Mouse (Mus musculus): ENCODE results near the gene Osmr. TPM values are rescaled to one million over a fixed set of nuclear protein-coding genes. Genes with fewer than 3 reads are reported as not detected.
"Not testable (repeated sequence)": the region's sequence is repeated elsewhere in the genome, so short reads cannot be mapped to it uniquely, and the experiment has no call there.

The Osmr gene
- polyA plus RNA-seq, 1 experiment from 2014 or later, result 0.72 TPM

GRCm38 (mm10) chr15:6857270-6857905, 17.4 kb downstream of the Osmr start:
- no peak overlapping the region for H3K27ac ChIP-seq (replicated peaks; ENCODE audit: low read depth, low read length)
- H3K4me3 ChIP-seq (ENCODE audit: low read depth, low read length), result no peak overlapping the region
- no peaks in the 10 kb centered on the region for H3K4me1 ChIP-seq (ENCODE audit: control insufficient read depth, insufficient read depth, low read length)
- no peak for DNase-seq (ENCODE audit: low spot score)
- ATAC-seq (ENCODE audit: insufficient number of reproducible peaks, low FRiP score, low TSS enrichment, low read depth), result no peak
- no peak overlapping the region for H3K4me2 ChIP-seq (ENCODE audit: low read depth, severe bottlenecking)
- H3K27me3 ChIP-seq (ENCODE audit: control insufficient read depth, insufficient read depth, low read length), result no peaks in the 10 kb centered on the region
- WGBS, result 87% methylated on average over 9 of the region's 9 CpGs
- no peaks in the 10 kb centered on the region for H3K36me3 ChIP-seq (ENCODE audit: control insufficient read depth, insufficient read depth, low read length)
- H3K9ac ChIP-seq (ENCODE audit: low read length), result no peak overlapping the region
- no peaks in the 10 kb centered on the region for H3K9me3 ChIP-seq (ENCODE audit: control insufficient read depth, low read length)

- Histone ChIP-seq H3K36me3 (ENCODE audit: control insufficient read depth, insufficient read depth, low read length) (no peaks in the 10 kb centered on the region), H3K9me3 (ENCODE audit: control insufficient read depth, low read length) (no peaks in the 10 kb centered on the region), H3K4me3 (ENCODE audit: low read depth, low read length) (no peak overlapping the region), H3K27ac (replicated peaks; ENCODE audit: low read depth, low read length) (no peak overlapping the region), H3K27me3 (ENCODE audit: control insufficient read depth, insufficient read depth, low read length) (no peaks in the 10 kb centered on the region), H3K9ac (ENCODE audit: low read length) (no peak overlapping the region), H3K4me2 (ENCODE audit: low read depth, severe bottlenecking) (no peak overlapping the region), H3K4me1 (ENCODE audit: control insufficient read depth, insufficient read depth, low read length) (no peaks in the 10 kb centered on the region)
- DNase-seq (ENCODE audit: low spot score), result no peak
- no peak for ATAC-seq (ENCODE audit: insufficient number of reproducible peaks, low FRiP score, low TSS enrichment, low read depth)
- 86% methylated on average over 1 of the region's 1 CpGs for WGBS
These were observed 24.9 kb downstream of the Osmr start for GRCm38 (mm10) chr15:6849851-6850250.

DNA sequence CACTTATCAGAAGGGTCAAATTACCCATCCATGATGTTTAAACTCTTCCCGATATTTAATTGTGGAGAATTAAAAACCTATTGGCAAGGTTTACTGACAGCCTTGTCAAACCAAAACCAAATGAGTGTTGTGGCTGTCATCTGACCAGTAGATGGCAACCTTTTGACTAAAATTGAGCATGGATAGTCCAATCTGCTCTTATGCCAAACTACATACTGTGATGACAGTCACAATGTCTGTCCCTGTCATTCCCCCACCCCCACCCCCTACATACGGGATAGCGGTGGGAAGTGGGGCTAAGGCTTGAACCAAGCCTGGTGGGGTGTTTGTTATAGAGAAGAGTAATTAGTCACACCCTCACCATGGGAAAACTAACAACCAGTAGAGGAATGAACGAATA, 34.6 kb downstream of the Osmr start:
- WGBS, result 59% methylated on average over 4 of the region's 4 CpGs
- Histone ChIP-seq H3K4me3 (ENCODE audit: low read depth, low read length) (no peak overlapping the region), H3K27me3 (ENCODE audit: control insufficient read depth, insufficient read depth, low read length) (no peaks in the 10 kb centered on the region), H3K9ac (ENCODE audit: low read length) (no peak overlapping the region), H3K4me2 (ENCODE audit: low read depth, severe bottlenecking) (no peak overlapping the region), H3K4me1 (ENCODE audit: control insufficient read depth, insufficient read depth, low read length) (no peaks in the 10 kb centered on the region), H3K27ac (replicated peaks; ENCODE audit: low read depth, low read length) (no peak overlapping the region), H3K36me3 (ENCODE audit: control insufficient read depth, insufficient read depth, low read length) (no peaks in the 10 kb centered on the region), H3K9me3 (ENCODE audit: control insufficient read depth, low read length) (no peaks in the 10 kb centered on the region)
- no peak for DNase-seq (ENCODE audit: low spot score)
- no peak for ATAC-seq (ENCODE audit: insufficient number of reproducible peaks, low FRiP score, low TSS enrichment, low read depth)

- no peaks in the 10 kb centered on the region for H3K9me3 ChIP-seq (ENCODE audit: control insufficient read depth, low read length)
- WGBS, result 91% methylated on average over 4 of the region's 4 CpGs
- ATAC-seq (ENCODE audit: insufficient number of reproducible peaks, low FRiP score, low TSS enrichment, low read depth), result no peak
These were observed 59.0 kb downstream of the Osmr start for GRCm38 (mm10) chr15:6815807-6816206.

GRCm38 (mm10) chr15:6801212-6801611, 73.6 kb downstream of the Osmr start:
- not testable (repeated sequence) for H3K9me3 ChIP-seq (ENCODE audit: control insufficient read depth, low read length); H3K27me3 ChIP-seq (ENCODE audit: control insufficient read depth, insufficient read depth, low read length); H3K9ac ChIP-seq (ENCODE audit: low read length); DNase-seq (ENCODE audit: low spot score); ATAC-seq (ENCODE audit: insufficient number of reproducible peaks, low FRiP score, low TSS enrichment, low read depth); H3K4me1 ChIP-seq (ENCODE audit: control insufficient read depth, insufficient read depth, low read length); H3K4me3 ChIP-seq (ENCODE audit: low read depth, low read length); H3K27ac ChIP-seq (replicated peaks; ENCODE audit: low read depth, low read length); H3K4me2 ChIP-seq (ENCODE audit: low read depth, severe bottlenecking)
- peaks cover 13% of the 10 kb centered on the region; the same call in 1 of the 2 replicates for H3K36me3 ChIP-seq (ENCODE audit: control insufficient read depth, insufficient read depth, low read length)
- WGBS, result 94% methylated on average over 8 of the region's 8 CpGs

More at GRCm38 (mm10) chr15:6815807-6816206, 59.0 kb downstream of the Osmr start:
- no peak for DNase-seq (ENCODE audit: low spot score)
- Histone ChIP-seq H3K4me3 (ENCODE audit: low read depth, low read length) (no peak overlapping the region), H3K9ac (ENCODE audit: low read length) (no peak overlapping the region), H3K36me3 (ENCODE audit: control insufficient read depth, insufficient read depth, low read length) (no peaks in the 10 kb centered on the region), H3K4me1 (ENCODE audit: control insufficient read depth, insufficient read depth, low read length) (no peaks in the 10 kb centered on the region), H3K27me3 (ENCODE audit: control insufficient read depth, insufficient read depth, low read length) (no peaks in the 10 kb centered on the region), H3K4me2 (ENCODE audit: low read depth, severe bottlenecking) (no peak overlapping the region), H3K27ac (replicated peaks; ENCODE audit: low read depth, low read length) (no peak overlapping the region)

DNA sequence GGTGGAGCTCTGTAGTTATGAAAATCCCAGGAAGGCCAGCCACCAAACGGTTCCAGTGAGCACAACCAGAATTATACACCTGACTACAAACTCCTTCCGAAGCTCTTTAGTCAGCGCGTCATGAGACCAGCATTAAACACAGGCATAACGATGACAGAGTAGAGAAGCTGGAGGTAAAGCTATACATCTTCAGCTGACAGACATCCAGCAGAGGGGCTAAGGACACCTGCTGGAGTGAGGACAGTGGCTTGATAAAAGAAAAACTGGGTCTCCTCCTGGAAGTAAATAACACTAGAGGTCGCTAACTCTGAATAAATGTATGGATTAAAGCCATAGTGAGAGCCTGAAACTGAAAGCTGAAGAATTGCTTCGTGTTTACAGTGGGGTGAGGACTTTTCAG, 81.9 kb downstream of the Osmr start:
- no peaks in the 10 kb centered on the region for H3K27me3 ChIP-seq (ENCODE audit: control insufficient read depth, insufficient read depth, low read length)
- DNase-seq (ENCODE audit: low spot score) (no peak), ATAC-seq (ENCODE audit: insufficient number of reproducible peaks, low FRiP score, low TSS enrichment, low read depth) (no peak)
- no peak overlapping the region for H3K9ac ChIP-seq (ENCODE audit: low read length)
- no peak overlapping the region for H3K4me3 ChIP-seq (ENCODE audit: low read depth, low read length)
- peaks cover 30% of the 10 kb centered on the region; the same call in 1 of the 2 replicates for H3K36me3 ChIP-seq (ENCODE audit: control insufficient read depth, insufficient read depth, low read length)
- no peak overlapping the region for H3K4me2 ChIP-seq (ENCODE audit: low read depth, severe bottlenecking)
- no peaks in the 10 kb centered on the region for H3K4me1 ChIP-seq (ENCODE audit: control insufficient read depth, insufficient read depth, low read length)
- H3K9me3 ChIP-seq (ENCODE audit: control insufficient read depth, low read length), result no peaks in the 10 kb centered on the region
- 90% methylated on average over 7 of the region's 7 CpGs for WGBS
- H3K27ac ChIP-seq (replicated peaks; ENCODE audit: low read depth, low read length), result no peak overlapping the region

- Histone ChIP-seq H3K4me2 (ENCODE audit: low read depth, severe bottlenecking) (no peak overlapping the region), H3K36me3 (ENCODE audit: control insufficient read depth, insufficient read depth, low read length) (peaks cover 37% of the 10 kb centered on the region; the same call in 1 of the 2 replicates), H3K27ac (replicated peaks; ENCODE audit: low read depth, low read length) (no peak overlapping the region), H3K27me3 (ENCODE audit: control insufficient read depth, insufficient read depth, low read length) (no peaks in the 10 kb centered on the region), H3K9ac (ENCODE audit: low read length) (no peak overlapping the region), H3K4me1 (ENCODE audit: control insufficient read depth, insufficient read depth, low read length) (no peaks in the 10 kb centered on the region), H3K4me3 (ENCODE audit: low read depth, low read length) (no peak overlapping the region), H3K9me3 (ENCODE audit: control insufficient read depth, low read length) (no peaks in the 10 kb centered on the region)
- 93% methylated on average over 11 of the region's 11 CpGs for WGBS
- DNase-seq (ENCODE audit: low spot score), result no peak
- ATAC-seq (ENCODE audit: insufficient number of reproducible peaks, low FRiP score, low TSS enrichment, low read depth), result no peak
These were observed 83.1 kb downstream of the Osmr start for GRCm38 (mm10) chr15:6791648-6792047.

GRCm38 (mm10) chr15:6790011-6790410, 84.8 kb downstream of the Osmr start:
- no peaks in the 10 kb centered on the region for H3K9me3 ChIP-seq (ENCODE audit: control insufficient read depth, low read length)
- DNase-seq (ENCODE audit: low spot score) (no peak), ATAC-seq (ENCODE audit: insufficient number of reproducible peaks, low FRiP score, low TSS enrichment, low read depth) (no peak)
- peaks cover 33% of the 10 kb centered on the region for H3K36me3 ChIP-seq (ENCODE audit: control insufficient read depth, insufficient read depth, low read length)
- H3K27me3 ChIP-seq (ENCODE audit: control insufficient read depth, insufficient read depth, low read length), result no peaks in the 10 kb centered on the region
- H3K4me3 ChIP-seq (ENCODE audit: low read depth, low read length), result no peak overlapping the region
- H3K9ac ChIP-seq (ENCODE audit: low read length), result no peak overlapping the region
- no peak overlapping the region for H3K4me2 ChIP-seq (ENCODE audit: low read depth, severe bottlenecking)
- WGBS, result 93% methylated on average over 7 of the region's 7 CpGs
- no peak overlapping the region for H3K27ac ChIP-seq (replicated peaks; ENCODE audit: low read depth, low read length)
- H3K4me1 ChIP-seq (ENCODE audit: control insufficient read depth, insufficient read depth, low read length), result no peaks in the 10 kb centered on the region

DNA sequence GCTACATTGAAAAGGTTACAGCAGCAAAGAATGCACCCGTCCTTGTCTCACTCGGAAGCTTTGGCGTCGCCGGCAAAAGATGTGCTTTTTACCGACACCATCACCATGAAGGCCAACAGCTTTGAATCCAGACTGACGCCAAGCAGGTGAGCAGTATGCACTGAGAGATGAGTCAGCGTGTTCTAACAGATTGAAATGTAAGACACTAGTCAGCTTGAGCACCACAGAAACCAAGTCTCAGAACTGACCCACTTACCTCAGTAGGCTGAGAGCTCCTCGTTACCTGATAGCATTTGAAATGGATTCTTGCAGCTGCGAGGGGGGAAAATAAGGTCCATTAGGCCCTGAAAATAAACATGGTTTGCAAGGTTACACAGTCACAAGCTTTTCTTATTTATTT, 87.5 kb downstream of the Osmr start:
- H3K9ac ChIP-seq (ENCODE audit: low read length), result no peak overlapping the region
- H3K4me1 ChIP-seq (ENCODE audit: control insufficient read depth, insufficient read depth, low read length), result no peaks in the 10 kb centered on the region
- no peak overlapping the region for H3K27ac ChIP-seq (replicated peaks; ENCODE audit: low read depth, low read length)
- H3K9me3 ChIP-seq (ENCODE audit: control insufficient read depth, low read length), result no peaks in the 10 kb centered on the region
- no peak overlapping the region for H3K4me3 ChIP-seq (ENCODE audit: low read depth, low read length)
- WGBS, result 92% methylated on average over 10 of the region's 10 CpGs
- H3K36me3 ChIP-seq (ENCODE audit: control insufficient read depth, insufficient read depth, low read length), result peaks cover 16% of the 10 kb centered on the region
- ATAC-seq (ENCODE audit: insufficient number of reproducible peaks, low FRiP score, low TSS enrichment, low read depth) (no peak), DNase-seq (ENCODE audit: low spot score) (no peak)
- no peak overlapping the region for H3K4me2 ChIP-seq (ENCODE audit: low read depth, severe bottlenecking)
- no peaks in the 10 kb centered on the region for H3K27me3 ChIP-seq (ENCODE audit: control insufficient read depth, insufficient read depth, low read length)

Measured in limb, embryonic 11.5 days (tissue).